Mouse (Mus musculus) stomach, embryonic 16.5 days (tissue): ENCODE measurements around the gene Cers5. TPM values are rescaled to one million over a fixed set of nuclear protein-coding genes. Genes with fewer than 3 reads are reported as not detected.
A peak's percentile ranks its signal among the peaks of the same experiment; 100 is the strongest.
"Not testable (repeated sequence)": the region's sequence is repeated elsewhere in the genome, so short reads cannot be mapped to it uniquely, and the experiment has no call there.

ENCODE experiments used
- ATAC-seq: fragments of 200-750 bp; cut with Nextera tagmentation; 2 replicates; pipeline ENCODE4 v1.8.0; 2017; ENCODE audit warnings: moderate number of reproducible peaks, moderate TSS enrichment; ENCODE audit not compliant: insufficient read depth, low FRiP score
- H3K27ac ChIP-seq: fragments of 300-500 bp; sonication (generic); 2 replicates; pipeline ENCODE4 v1.5.1; 2014; ENCODE audit warnings: low read length
- H3K27me3 ChIP-seq: fragments of 300-500 bp; sonication (generic); 2 replicates; pipeline ENCODE4 v1.6.1; 2014; ENCODE audit warnings: low read length, control low read depth, mixed read lengths; ENCODE audit not compliant: control insufficient read depth, insufficient read depth
- H3K36me3 ChIP-seq: fragments of 300-500 bp; sonication (generic); 2 replicates; pipeline ENCODE4 v1.6.1; 2014; ENCODE audit warnings: low read length; ENCODE audit not compliant: control insufficient read depth, insufficient read depth
- H3K4me1 ChIP-seq: fragments of 300-500 bp; sonication (generic); 2 replicates; pipeline ENCODE4 v1.6.1; 2014; ENCODE audit warnings: low read length, control low read depth, mixed read lengths; ENCODE audit not compliant: control insufficient read depth, insufficient read depth
- H3K4me2 ChIP-seq: fragments of 300-500 bp; sonication (generic); 2 replicates; pipeline ENCODE4 v1.6.1; 2014; ENCODE audit warnings: low read depth, low read length, mixed read lengths
- H3K4me3 ChIP-seq: fragments of 300-500 bp; sonication (generic); replicated peaks from 2 replicates; pipeline ENCODE4 v1.5.1; 2014; ENCODE audit warnings: mild to moderate bottlenecking, low read length
- H3K9ac ChIP-seq: fragments of 300-500 bp; sonication (generic); 2 replicates; pipeline ENCODE4 v1.6.1; 2014; ENCODE audit warnings: low read length
- H3K9me3 ChIP-seq: fragments of 300-500 bp; sonication (generic); replicated peaks from 2 replicates; pipeline ENCODE4 v1.6.1; 2016; ENCODE audit warnings: low read length, control low read depth; ENCODE audit not compliant: control insufficient read depth
- WGBS: fragments of 180-500 bp; shearing (Covaris S2); extraction: QIAGEN DNeasy Blood & Tissue Kit; methylation state at CpG from one replicate; pipeline ENCODE4 v1.1.7; 2014; 5-methylcytosine and 5-hydroxymethylcytosine counted together
- polyA plus RNA-seq: library from polyadenylated mRNA; unstranded; fragments of >200 nt; fragmentation: Nextera tagmentation; extraction: Ambion mirVana; gene quantifications from 2 replicates; pipeline ENCODE4 v1.2.1, GENCODE M21; 2015

Gene Cers5
- polyA plus RNA-seq, 1 experiment from 2014 or later, result 62.1 TPM

GRCm38 (mm10) chr15:99733186-99733585 is 39.5 kb downstream of the Cers5 start:
- Histone ChIP-seq H3K9ac (no peak overlapping the region), H3K36me3 (peaks cover 8% of the 10 kb centered on the region; the same call in 1 of the 2 replicates)
- 93% methylated on average over 5 of the region's 5 CpGs for WGBS

GRCm38 (mm10) chr15:99731678-99732077 is 41.0 kb downstream of the Cers5 start:
- no peak overlapping the region for H3K4me3 ChIP-seq
- 86% methylated on average over 3 of the region's 3 CpGs for WGBS
- H3K27ac ChIP-seq, result no peak overlapping the region
- ATAC-seq, result no peak
- H3K4me1 ChIP-seq, result peaks cover under 1% of the 10 kb centered on the region
- peaks cover 14% of the 10 kb centered on the region for H3K36me3 ChIP-seq
- H3K9me3 ChIP-seq, result peaks cover 5% of the 10 kb centered on the region; the same call in 1 of the 2 replicates
- H3K9ac ChIP-seq, result no peak overlapping the region
- no peaks in the 10 kb centered on the region for H3K27me3 ChIP-seq
- no peak overlapping the region for H3K4me2 ChIP-seq

More at GRCm38 (mm10) chr15:99733186-99733585, 39.5 kb downstream of the Cers5 start:
- Histone ChIP-seq H3K4me1 (no peaks in the 10 kb centered on the region), H3K4me3 (no peak overlapping the region), H3K27me3 (no peaks in the 10 kb centered on the region), H3K4me2 (no peak overlapping the region), H3K27ac (no peak overlapping the region), H3K9me3 (peaks cover 5% of the 10 kb centered on the region; the same call in 1 of the 2 replicates)
- ATAC-seq, result no peak

GRCm38 (mm10) chr15:99731167-99731566 is 41.5 kb downstream of the Cers5 start:
- H3K4me3 ChIP-seq, result no peak overlapping the region
- no peak overlapping the region for H3K27ac ChIP-seq
- peaks cover 14% of the 10 kb centered on the region for H3K36me3 ChIP-seq
- no peak overlapping the region for H3K9ac ChIP-seq
- peaks cover 5% of the 10 kb centered on the region; the same call in 1 of the 2 replicates for H3K9me3 ChIP-seq
- H3K27me3 ChIP-seq, result no peaks in the 10 kb centered on the region
- 91% methylated on average over 2 of the region's 2 CpGs for WGBS
- H3K4me2 ChIP-seq, result no peak overlapping the region
- ATAC-seq, result no peak
- peaks cover 4% of the 10 kb centered on the region for H3K4me1 ChIP-seq

- 96% methylated on average over 3 of the region's 4 CpGs for WGBS
- ATAC-seq, result no peak
- no peak overlapping the region for H3K27ac ChIP-seq
- no peak overlapping the region for H3K4me3 ChIP-seq
- peaks cover 5% of the 10 kb centered on the region; the same call in 1 of the 2 replicates for H3K9me3 ChIP-seq
- H3K4me2 ChIP-seq, result no peak overlapping the region
- H3K4me1 ChIP-seq, result peaks cover 12% of the 10 kb centered on the region
- H3K9ac ChIP-seq, result no peak overlapping the region
- no peaks in the 10 kb centered on the region for H3K27me3 ChIP-seq
- H3K36me3 ChIP-seq, result peaks cover 14% of the 10 kb centered on the region
Observed at GRCm38 (mm10) chr15:99729056-99729783, 43.5 kb downstream of the Cers5 start.

GRCm38 (mm10) chr15:99728211-99728610 is 44.5 kb downstream of the Cers5 start:
- H3K4me1 ChIP-seq, result peaks cover 21% of the 10 kb centered on the region
- H3K9ac ChIP-seq, result no peak overlapping the region
- 90% methylated on average over 5 of the region's 5 CpGs for WGBS
- peaks cover 14% of the 10 kb centered on the region for H3K36me3 ChIP-seq
- no peak overlapping the region for H3K4me2 ChIP-seq
- no peak overlapping the region for H3K4me3 ChIP-seq
- peaks cover 5% of the 10 kb centered on the region; the same call in 1 of the 2 replicates for H3K9me3 ChIP-seq
- H3K27me3 ChIP-seq, result no peaks in the 10 kb centered on the region
- no peak for ATAC-seq
- no peak overlapping the region for H3K27ac ChIP-seq

- no peak for ATAC-seq
- Histone ChIP-seq H3K36me3 (peaks cover 14% of the 10 kb centered on the region), H3K9ac (no peak overlapping the region), H3K9me3 (peaks cover 5% of the 10 kb centered on the region; the same call in 1 of the 2 replicates), H3K4me3 (no peak overlapping the region), H3K4me1 (peaks cover 25% of the 10 kb centered on the region), H3K4me2 (no peak overlapping the region), H3K27me3 (no peaks in the 10 kb centered on the region), H3K27ac (no peak overlapping the region)
- 95% methylated on average over 12 of the region's 12 CpGs for WGBS
Observed at GRCm38 (mm10) chr15:99727525-99727924, 45.2 kb downstream of the Cers5 start.

- ATAC-seq, result not testable (repeated sequence)
Observed at GRCm38 (mm10) chr15:99727039-99727438, 45.6 kb downstream of the Cers5 start.

GRCm38 (mm10) chr15:99726549-99726948 is 46.1 kb downstream of the Cers5 start:
- no peak overlapping the region for H3K27ac ChIP-seq
- H3K27me3 ChIP-seq, result no peaks in the 10 kb centered on the region
- peaks cover 14% of the 10 kb centered on the region for H3K36me3 ChIP-seq
- peak overlapping the region; percentile 63 for H3K4me2 ChIP-seq
- no peak for ATAC-seq
- 68% methylated on average over 2 of the region's 2 CpGs for WGBS
- peak overlapping the region; percentile 96 for H3K9ac ChIP-seq
- peaks cover 25% of the 10 kb centered on the region for H3K4me1 ChIP-seq
- H3K9me3 ChIP-seq, result peaks cover 5% of the 10 kb centered on the region; the same call in 1 of the 2 replicates
- H3K4me3 ChIP-seq, result peak overlapping the region; percentile 91

More at GRCm38 (mm10) chr15:99727039-99727438, 45.6 kb downstream of the Cers5 start:
- WGBS, result 89% methylated on average over 4 of the region's 5 CpGs
- not testable (repeated sequence) for H3K4me3 ChIP-seq, H3K27ac ChIP-seq, H3K27me3 ChIP-seq, H3K9me3 ChIP-seq, H3K9ac ChIP-seq, H3K4me2 ChIP-seq
- peaks cover 25% of the 10 kb centered on the region for H3K4me1 ChIP-seq
- peaks cover 14% of the 10 kb centered on the region for H3K36me3 ChIP-seq

- Histone ChIP-seq H3K4me1 (peaks cover 25% of the 10 kb centered on the region), H3K9ac (peak within 1 kb of the TSS; percentile 96), H3K4me3 (peak within 1 kb of the TSS; percentile 91), H3K27me3 (no peaks in the 10 kb centered on the region), H3K4me2 (peak within 1 kb of the TSS; percentile 75), H3K9me3 (peaks cover 5% of the 10 kb centered on the region; the same call in 1 of the 2 replicates), H3K27ac (peak within 1 kb of the TSS; percentile 91), H3K36me3 (peaks cover 14% of the 10 kb centered on the region)
- WGBS, result under 1% methylated on average over 68 of the region's 68 CpGs
- ATAC-seq, result peak; percentile 94
Observed at GRCm38 (mm10) chr15:99725341-99726155, 47.1 kb downstream of the Cers5 start, which contains the start of gene Cox14. Cox14 (plus strand) TSS chr15:99725618.
